Mouse (Mus musculus): ENCODE results near the gene Ces1d.

Ces1d gene

GRCm38 (mm10) chr8:93132196-93132595, 65.4 kb downstream of the Ces1d start:
- no peak for DNase-seq

GRCm38 (mm10) chr8:93131233-93131980, 66.2 kb downstream of the Ces1d start, which contains the start of gene Ces1c:
TSS of gene Ces1c (minus strand) at chr8:93131283.
- DNase-seq, result no peak

- DNase-seq, result no peak
Observed at GRCm38 (mm10) chr8:93126476-93126875, 71.2 kb downstream of the Ces1d start.

- no peak for DNase-seq
Observed at GRCm38 (mm10) chr8:93122005-93122404, 75.6 kb downstream of the Ces1d start.

All from right cerebral cortex, postnatal 4 days (tissue).